Mouse (Mus musculus) bone marrow macrophage, adult 2 months (primary cell): ENCODE results near the gene Slc16a2.

Source experiments
- CTCF ChIP-seq: IDR thresholded peaks from 2 replicates; pipeline ENCODE4 v1.5.1; 2012; ENCODE audit warnings: low read depth, mild to moderate bottlenecking, low read length, moderate library complexity
- POLR2A ChIP-seq: IDR thresholded peaks from 2 replicates; pipeline ENCODE4 v1.6.1; 2012; ENCODE audit warnings: mild to moderate bottlenecking, low read depth, low read length, borderline replicate concordance

DNA sequence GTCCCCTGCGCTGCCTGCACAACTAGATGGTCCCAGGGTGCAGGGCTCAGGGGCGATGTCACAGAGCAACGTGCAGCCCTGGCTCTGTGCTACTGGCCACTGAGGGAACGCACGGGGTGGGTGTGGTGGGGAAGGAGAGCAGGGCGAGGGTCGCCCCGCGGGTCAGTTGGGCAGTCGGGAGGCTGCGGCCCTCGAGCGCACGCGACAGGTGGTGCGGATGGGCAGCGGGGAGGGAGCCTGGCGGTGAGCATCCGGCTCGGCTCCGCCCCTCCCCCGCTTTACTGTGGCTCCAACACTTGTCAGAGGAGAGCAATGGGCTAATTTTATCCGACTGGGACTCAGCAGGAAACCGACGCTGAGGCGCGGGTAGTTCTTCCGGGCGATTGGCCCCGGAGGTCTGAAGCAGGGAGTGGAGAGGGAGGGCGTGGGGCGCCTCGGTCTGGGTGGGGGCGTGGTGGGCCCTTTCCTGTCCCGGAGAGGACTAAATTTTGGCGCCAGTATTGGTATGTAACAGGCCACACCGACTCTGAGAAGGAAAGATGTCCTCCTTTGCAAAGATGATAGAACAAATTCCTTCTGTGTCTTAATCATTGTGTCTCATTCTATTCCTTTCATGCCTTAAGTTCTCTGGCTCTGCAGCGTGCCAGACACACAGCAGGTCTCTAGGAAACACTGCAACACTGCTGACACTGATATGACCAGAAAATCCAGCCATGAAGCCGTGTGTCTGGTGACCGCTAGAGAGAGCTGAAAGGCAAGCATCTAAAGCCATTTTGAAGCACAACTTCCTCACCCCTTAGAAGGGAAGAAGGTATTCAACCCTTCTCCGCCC lies 126.4 kb downstream of the Slc16a2 start:
- TF ChIP-seq CTCF, result no peak
- no peak for TF ChIP-seq POLR2A
